9 mouse cellular contexts compared by ENCODE assay signal in the genomic region with DNA sequence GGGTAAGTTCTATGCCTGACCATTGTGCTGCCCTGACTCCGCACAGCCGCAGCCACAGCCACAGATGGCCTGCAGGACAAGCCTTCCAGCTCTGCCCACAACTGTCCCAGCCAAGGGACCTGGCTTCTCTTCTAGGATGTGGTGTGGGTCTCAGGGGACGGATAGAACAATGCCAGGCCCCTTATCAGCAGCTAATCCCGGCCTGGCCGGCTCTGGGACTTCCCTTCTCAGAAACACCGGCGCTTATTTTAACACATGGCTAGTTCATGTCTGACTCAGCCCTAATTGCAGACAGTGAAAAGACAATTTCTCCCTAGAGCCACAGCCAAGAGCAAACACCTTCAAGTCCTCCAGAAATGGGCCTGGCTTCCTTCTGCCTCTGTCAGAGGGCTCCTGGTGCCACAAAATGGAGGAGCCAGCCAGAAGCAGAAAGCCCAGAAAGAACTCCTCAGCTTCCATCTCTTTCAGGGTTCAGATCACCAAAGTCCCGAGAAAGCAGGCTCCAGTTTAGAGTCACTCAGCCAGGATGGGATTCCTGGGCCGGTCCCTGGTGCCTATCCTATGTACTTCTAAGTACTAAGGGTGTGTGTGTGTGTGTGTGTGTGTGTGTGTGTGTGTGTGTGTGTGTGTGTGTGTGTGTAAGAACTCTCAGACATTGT. TPM values are rescaled to one million over a fixed set of nuclear protein-coding genes. Genes with fewer than 3 reads are reported as not detected.
DNase-seq lines count a peak whose midpoint lies in the region; TF ChIP-seq lines count a peak whose summit lies in the region.
"Had no signal": no experiment of that assay in that cellular context is flagged by ENCODE, and none has a peak within 500 bp of the region (broad histone marks: within the 10 kb centered on the region; RNA-seq: fewer than 3 reads in every experiment).

No protein-coding gene starts in this region.

- no peak for TF ChIP-seq POLR2A in cortical plate, adult 2 months (IDR thresholded peaks at IDR 0.05; ENCODE audit: extremely low read depth, insufficient read depth, low read length)
- TF ChIP-seq POLR2A in thymus, adult 2 months (IDR thresholded peaks at IDR 0.05; ENCODE audit: control insufficient read depth, extremely low read depth, insufficient read depth, low read length, poor library complexity) = no peak

- H3K27ac ChIP-seq in cortical plate, adult 2 months (ENCODE audit: insufficient read depth, low read length) = peak overlapping the region; percentile 82; the same call in 1 of the 2 replicates
- H3K27ac ChIP-seq in thymus, adult 2 months (ENCODE audit: control insufficient read depth, insufficient read depth, low read length) = no peak overlapping the region
- H3K27ac ChIP-seq: midbrain, embryonic 12.5 days had no signal

- no peaks in the 10 kb centered on the region for H3K27me3 ChIP-seq in thymus, adult 2 months (ENCODE audit: control insufficient read depth, insufficient read depth, low read length)
- H3K27me3 ChIP-seq: midbrain, embryonic 12.5 days had no signal

- no peak for TF ChIP-seq CTCF in cortical plate, adult 2 months (IDR thresholded peaks at IDR 0.05; ENCODE audit: extremely low read depth, insufficient read depth, low read length)
- no peak for TF ChIP-seq CTCF in thymus, adult 2 months (IDR thresholded peaks at IDR 0.05; ENCODE audit: borderline replicate concordance, control insufficient read depth, extremely low read depth, insufficient read depth, low read length, poor library complexity)

- H3K4me1 ChIP-seq in cortical plate, adult 2 months (ENCODE audit: control insufficient read depth, insufficient read depth, low read length) = no peaks in the 10 kb centered on the region
- no peaks in the 10 kb centered on the region for H3K4me1 ChIP-seq in thymus, adult 2 months (replicated peaks; ENCODE audit: control insufficient read depth, insufficient read depth, low read length)
- H3K4me1 ChIP-seq: midbrain, embryonic 12.5 days had no signal

- peak; percentile 27 for DNase-seq in gastrocnemius, postnatal 14 days
- DNase-seq in gastrocnemius, adult 18-20 months (ENCODE audit: low spot score) = no peak
- DNase-seq in kidney, adult 8-10 months = peak; percentile 41 to 49
- peak; percentile 41 for DNase-seq in lung, postnatal 10 days
- DNase-seq in retina, postnatal 1 day = no peak
- no peak for DNase-seq in thymus, adult 2 months
- DNase-seq in left cerebral cortex, adult 18-20 months (ENCODE audit: low spot score in 2 of 2) = no peak

- no peak overlapping the region for H3K4me3 ChIP-seq in cortical plate, adult 2 months (ENCODE audit: insufficient read depth, low read length)
- no peak overlapping the region for H3K4me3 ChIP-seq in thymus, adult 2 months (ENCODE audit: control insufficient read depth, insufficient read depth, low read length)
- H3K4me3 ChIP-seq: midbrain, embryonic 12.5 days had no signal

- 85% methylated on average over 9 of the region's 9 CpGs for WGBS in thymus, adult 2 months

- intact Hi-C loops in gastrocnemius, postnatal 14 days (cut with DNase I; ENCODE audit: low total_unique reads) = no loop called here

- H3K36me3 ChIP-seq in thymus, adult 2 months (ENCODE audit: control insufficient read depth, insufficient read depth, low read length) = no peaks in the 10 kb centered on the region
- H3K36me3 ChIP-seq: midbrain, embryonic 12.5 days had no signal

RNA-seq across cellular contexts. Expression of a gene that starts 26.8 kb away (rescaled TPM):
- not detected for total RNA-seq in gastrocnemius, postnatal 14 days (2021)
- not detected for total RNA-seq in gastrocnemius, adult 18-20 months (2021)
- not detected in 2 replicates for polyA plus RNA-seq in cortical plate, adult 2 months (2012; rRNA removed)
- polyA plus RNA-seq in thymus, adult 2 months (2012; rRNA removed) = 2.5 and 6.6 TPM in 2 replicates
- not detected for total RNA-seq in left cerebral cortex, adult 18-20 months (2021)
- polyA plus RNA-seq: midbrain, embryonic 12.5 days had no signal

RNA-seq across cellular contexts. Expression of a gene that starts 42.3 kb away (rescaled TPM):
- 1 to 10 TPM; 5.3 to 7.1 TPM for total RNA-seq in gastrocnemius, postnatal 14 days (2021)
- 1 to 10 TPM; 4.3 to 6.3 TPM for total RNA-seq in gastrocnemius, adult 18-20 months (2021)
- polyA plus RNA-seq in cortical plate, adult 2 months (2012; rRNA removed) = 2.1 and 2.5 TPM in 2 replicates
- 3.6 and 3.8 TPM in 2 replicates for polyA plus RNA-seq in thymus, adult 2 months (2012; rRNA removed)
- 1 to 10 TPM; 1.6 to 2.3 TPM for total RNA-seq in left cerebral cortex, adult 18-20 months (2021)

Comparison
In these comparisons a context has a peak if more than half of its experiments do, and no peak if none do; other contexts are left out.
1. DNase-seq: peak in gastrocnemius, postnatal 14 days (single experiment), kidney, adult 8-10 months (2 of 2) and lung, postnatal 10 days (single experiment); none in gastrocnemius, adult 18-20 months (single experiment), retina, postnatal 1 day (single experiment), thymus, adult 2 months (single experiment) and left cerebral cortex, adult 18-20 months (0 of 2).